Mouse (Mus musculus) midbrain, embryonic 14.5 days (tissue): ENCODE results near the gene Gm10718. TPM values are rescaled to one million over a fixed set of nuclear protein-coding genes. Genes with fewer than 3 reads are reported as not detected.
"Not testable (repeated sequence)": the region's sequence is repeated elsewhere in the genome, so short reads cannot be mapped to it uniquely, and the experiment has no call there.

Experiments used
- ATAC-seq: fragments of 200-750 bp; cut with Nextera tagmentation; 2 replicates; pipeline ENCODE4 v1.8.0; 2017; ENCODE audit warnings: moderate number of reproducible peaks, moderate library complexity; ENCODE audit not compliant: low FRiP score, low TSS enrichment
- DNase-seq: peaks from one replicate; pipeline ENCODE4 v3.0.0-alpha.2; 2015
- H3K27ac ChIP-seq: fragments of 300-500 bp; sonication (generic); replicated peaks from 2 replicates; pipeline ENCODE4 v1.5.1; 2014; ENCODE audit warnings: mild to moderate bottlenecking, low read depth, low read length, moderate library complexity
- H3K27me3 ChIP-seq: fragments of 300-500 bp; sonication (generic); 2 replicates; pipeline ENCODE4 v1.6.1; 2014; ENCODE audit warnings: low read length, control low read depth, mixed read lengths; ENCODE audit not compliant: control insufficient read depth, insufficient read depth
- H3K36me3 ChIP-seq: fragments of 300-500 bp; sonication (generic); 2 replicates; pipeline ENCODE4 v1.6.1; 2014; ENCODE audit warnings: low read length, control low read depth; ENCODE audit not compliant: control insufficient read depth, insufficient read depth
- H3K4me1 ChIP-seq: fragments of 300-500 bp; sonication (generic); 2 replicates; pipeline ENCODE4 v1.6.1; 2014; ENCODE audit warnings: mild to moderate bottlenecking, antibody characterized with exemption, low read length, control low read depth; ENCODE audit not compliant: control insufficient read depth, insufficient read depth
- H3K4me2 ChIP-seq: fragments of 300-500 bp; sonication (generic); 2 replicates; pipeline ENCODE4 v1.6.1; 2014; ENCODE audit warnings: mild to moderate bottlenecking, low read length, moderate library complexity
- H3K4me3 ChIP-seq: fragments of 300-500 bp; sonication (generic); replicated peaks from 2 replicates; pipeline ENCODE4 v1.5.1; 2014; ENCODE audit warnings: low read depth, low read length
- H3K9ac ChIP-seq: fragments of 300-500 bp; sonication (generic); replicated peaks from 2 replicates; pipeline ENCODE4 v1.6.1; 2014; ENCODE audit warnings: mild to moderate bottlenecking, low read length, moderate library complexity
- H3K9me3 ChIP-seq: fragments of 300-500 bp; sonication (generic); 2 replicates; pipeline ENCODE4 v1.6.1; 2016; ENCODE audit warnings: low read length, control low read depth, mixed read lengths; ENCODE audit not compliant: control insufficient read depth
- WGBS: fragments of 180-500 bp; shearing (Covaris S2); extraction: QIAGEN DNeasy Blood & Tissue Kit; methylation state at CpG from one replicate; pipeline ENCODE4 v1.1.7; 2014; 5-methylcytosine and 5-hydroxymethylcytosine counted together
- polyA plus RNA-seq: library from polyadenylated mRNA; unstranded; fragments of >200 nt; fragmentation: Nextera tagmentation; extraction: Ambion mirVana; gene quantifications from 2 replicates; pipeline ENCODE4 v1.2.1, GENCODE M21; 2014

Gene Gm10718
- polyA plus RNA-seq, 1 experiment from 2014 or later = 1.8 TPM

DNA sequence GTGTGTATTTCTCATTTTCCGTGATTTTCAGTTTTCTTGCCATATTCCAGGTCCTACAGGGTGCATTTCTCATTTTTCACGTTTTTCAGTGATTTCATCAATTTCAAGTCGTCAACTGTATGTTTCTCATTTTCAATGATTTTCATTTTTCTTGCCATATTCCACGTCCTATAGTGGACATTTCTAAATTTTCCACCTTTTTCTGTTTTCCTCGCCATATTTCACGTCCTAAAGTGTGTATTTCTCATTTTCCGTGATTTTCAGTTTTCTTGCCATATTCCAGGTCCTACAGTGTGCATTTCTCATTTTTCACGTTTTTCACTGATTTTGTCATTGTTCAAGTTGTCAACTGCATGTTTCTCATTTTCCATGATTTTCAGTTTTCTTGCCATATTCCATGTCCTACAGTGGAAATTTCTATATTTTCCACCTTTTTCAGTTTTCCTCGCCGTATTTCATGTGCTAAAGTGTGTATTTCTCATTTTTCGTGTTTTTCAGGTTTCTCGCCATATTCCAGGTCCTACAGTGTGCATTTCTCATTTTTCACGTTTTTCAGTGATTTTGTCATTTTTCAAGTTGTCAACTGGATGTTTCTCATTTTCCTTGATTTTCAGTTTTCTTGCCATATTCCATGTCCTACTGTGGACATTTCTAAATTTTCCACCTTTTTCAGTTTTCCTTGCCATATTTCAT is 885 bp upstream of the Gm10718 start:
- H3K9me3 ChIP-seq, H3K4me1 ChIP-seq, H3K27me3 ChIP-seq, H3K36me3 ChIP-seq, H3K9ac ChIP-seq, ATAC-seq, H3K4me3 ChIP-seq, H3K27ac ChIP-seq, H3K4me2 ChIP-seq: not testable (repeated sequence)
- 68% methylated on average over 9 of the region's 13 CpGs for WGBS
- peak; percentile 0 for DNase-seq

DNA sequence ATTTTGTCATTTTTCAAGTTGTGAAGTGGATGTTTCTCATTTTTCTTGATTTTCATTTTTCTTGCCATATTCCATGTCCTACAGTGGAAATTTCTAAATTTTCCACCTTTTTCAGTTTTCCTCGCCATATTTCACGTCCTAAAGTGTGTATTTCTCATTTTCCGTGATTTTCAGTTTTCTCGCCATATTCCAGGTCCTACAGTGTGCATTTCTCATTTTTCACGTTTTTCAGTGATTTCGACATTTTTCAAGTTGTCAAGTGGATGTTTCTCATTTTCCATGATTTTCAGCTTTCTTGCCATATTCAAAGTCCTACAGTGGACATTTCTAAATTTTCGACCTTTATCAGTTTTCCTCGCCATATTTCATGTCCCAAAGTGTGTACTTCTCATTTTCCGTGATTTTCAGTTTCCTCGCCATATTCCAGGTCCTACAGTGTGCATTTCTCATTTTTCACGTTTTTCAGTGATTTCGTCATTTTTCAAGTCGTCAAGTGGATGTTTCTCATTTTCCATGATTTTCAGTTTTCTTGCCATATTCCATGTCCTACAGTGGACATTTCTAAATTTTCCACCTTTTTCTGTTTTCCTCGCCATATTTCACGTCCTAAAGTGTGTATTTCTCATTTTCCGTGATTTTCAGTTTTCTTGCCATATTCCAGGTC is 770 bp downstream of the Gm10718 start:
- not testable (repeated sequence) for H3K36me3 ChIP-seq, H3K4me3 ChIP-seq, ATAC-seq, H3K4me1 ChIP-seq, DNase-seq, H3K9me3 ChIP-seq, H3K4me2 ChIP-seq, H3K27ac ChIP-seq, H3K9ac ChIP-seq, H3K27me3 ChIP-seq
- WGBS = 70% methylated on average over 16 of the region's 16 CpGs

DNA sequence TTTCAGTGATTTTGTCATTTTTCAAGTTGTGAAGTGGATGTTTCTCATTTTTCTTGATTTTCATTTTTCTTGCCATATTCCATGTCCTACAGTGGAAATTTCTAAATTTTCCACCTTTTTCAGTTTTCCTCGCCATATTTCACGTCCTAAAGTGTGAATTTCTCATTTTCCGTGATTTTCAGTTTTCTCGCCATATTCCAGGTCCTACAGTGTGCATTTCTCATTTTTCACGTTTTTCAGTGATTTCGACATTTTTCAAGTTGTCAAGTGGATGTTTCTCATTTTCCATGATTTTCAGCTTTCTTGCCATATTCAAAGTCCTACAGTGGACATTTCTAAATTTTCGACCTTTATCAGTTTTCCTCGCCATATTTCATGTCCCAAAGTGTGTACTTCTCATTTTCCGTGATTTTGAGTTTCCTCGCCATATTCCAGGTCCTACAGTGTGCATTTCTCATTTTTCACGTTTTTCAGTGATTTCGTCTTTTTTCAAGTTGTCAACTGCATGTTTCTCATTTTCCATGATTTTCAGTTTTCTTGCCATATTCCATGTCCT is 1.6 kb downstream of the Gm10718 start, which contains the start of gene Gm10717:
Gene Gm10717, plus strand, starts transcription at position 506 of the 556 bp plus-strand sequence.
- not testable (repeated sequence) for H3K9me3 ChIP-seq, H3K27ac ChIP-seq, H3K36me3 ChIP-seq, DNase-seq, H3K4me3 ChIP-seq, H3K4me1 ChIP-seq, ATAC-seq, H3K27me3 ChIP-seq, H3K4me2 ChIP-seq, H3K9ac ChIP-seq
- WGBS = 78% methylated on average over 12 of the region's 12 CpGs

DNA sequence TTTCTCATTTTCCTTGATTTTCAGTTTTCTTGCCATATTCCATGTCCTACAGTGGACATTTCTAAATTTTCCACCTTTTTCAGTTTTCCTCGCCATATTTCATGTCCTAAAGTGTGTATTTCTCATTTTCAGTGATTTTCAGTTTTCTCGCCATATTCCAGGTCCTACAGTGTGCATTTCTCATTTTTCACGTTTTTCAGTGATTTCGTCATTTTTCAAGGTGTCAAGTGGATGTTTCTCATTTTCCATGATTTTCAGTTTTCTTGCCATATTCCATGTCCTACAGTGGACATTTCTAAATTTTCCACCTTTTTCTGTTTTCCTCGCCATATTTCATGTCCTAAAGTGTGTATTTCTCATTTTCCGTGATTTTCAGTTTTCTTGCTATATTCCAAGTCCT is 2.3 kb downstream of the Gm10718 start:
- not testable (repeated sequence) for H3K27me3 ChIP-seq, H3K4me2 ChIP-seq, H3K4me3 ChIP-seq, H3K9ac ChIP-seq, H3K27ac ChIP-seq, H3K4me1 ChIP-seq, DNase-seq, H3K36me3 ChIP-seq, H3K9me3 ChIP-seq, ATAC-seq
- whole genome bisulfite sequencing = 65% methylated on average over 4 of the region's 6 CpGs

DNA sequence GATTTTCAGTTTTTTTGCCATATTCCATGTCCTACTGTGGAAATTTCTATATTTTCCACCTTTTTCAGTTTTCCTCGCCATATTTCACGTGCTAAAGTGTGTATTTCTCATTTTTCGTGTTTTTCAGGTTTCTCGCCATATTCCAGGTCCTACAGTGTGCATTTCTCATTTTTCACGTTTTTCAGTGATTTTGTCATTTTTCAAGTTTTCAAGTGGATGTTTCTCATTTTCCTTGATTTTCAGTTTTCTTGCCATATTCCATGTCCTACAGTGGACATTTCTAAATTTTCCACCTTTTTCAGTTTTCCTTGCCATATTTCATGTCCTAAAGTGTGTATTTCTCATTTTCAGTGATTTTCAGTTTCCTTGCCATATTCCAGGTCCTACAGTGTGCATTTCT is 2.8 kb downstream of the Gm10718 start:
- not testable (repeated sequence) for H3K4me1 ChIP-seq, H3K36me3 ChIP-seq, DNase-seq, ATAC-seq, H3K27me3 ChIP-seq, H3K4me3 ChIP-seq, H3K9me3 ChIP-seq, H3K9ac ChIP-seq, H3K4me2 ChIP-seq, H3K27ac ChIP-seq
- 74% methylated on average over 5 of the region's 5 CpGs for WGBS

DNA sequence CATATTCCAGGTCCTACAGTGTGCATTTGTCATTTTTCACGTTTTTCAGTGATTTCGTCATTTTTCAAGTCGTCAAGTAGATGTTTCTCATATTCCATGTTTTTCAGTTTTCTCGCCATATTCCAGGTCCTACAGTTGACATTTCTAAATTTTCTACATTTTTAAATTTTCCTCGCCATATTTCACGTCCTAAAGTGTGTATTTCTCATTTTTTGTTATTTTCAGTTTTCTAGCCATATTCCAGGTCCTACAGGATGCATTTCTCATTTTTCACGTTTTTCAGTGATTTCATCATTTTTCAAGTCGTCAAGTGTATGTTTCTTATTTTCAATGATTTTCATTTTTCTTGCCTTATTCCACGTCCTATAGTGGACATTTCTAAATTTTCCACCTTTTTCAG is 3.4 kb downstream of the Gm10718 start:
- not testable (repeated sequence) for H3K36me3 ChIP-seq, H3K4me1 ChIP-seq, H3K27me3 ChIP-seq, H3K4me3 ChIP-seq, DNase-seq, H3K9ac ChIP-seq, H3K27ac ChIP-seq, H3K4me2 ChIP-seq, ATAC-seq, H3K9me3 ChIP-seq
- 68% methylated on average over 9 of the region's 9 CpGs for WGBS

DNA sequence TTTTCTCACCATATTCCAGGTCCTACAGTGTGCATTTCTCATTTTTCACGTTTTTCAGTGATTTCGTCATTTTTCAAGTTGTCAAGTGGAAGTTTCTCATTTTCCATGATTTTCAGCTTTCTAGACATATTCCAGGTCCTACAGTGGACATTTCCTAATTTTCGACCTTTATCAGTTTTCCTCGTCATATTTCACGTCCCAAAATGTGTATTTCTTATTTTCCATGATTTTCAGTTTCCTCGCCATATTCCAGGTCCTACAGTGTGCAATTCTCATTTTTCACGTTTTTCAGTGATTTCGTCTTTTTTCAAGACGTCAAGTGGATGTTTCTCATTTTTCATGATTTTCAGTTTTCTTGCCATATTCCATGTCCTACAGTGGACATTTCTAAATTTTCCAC is 3.9 kb downstream of the Gm10718 start:
- not testable (repeated sequence) for ATAC-seq, H3K4me2 ChIP-seq, H3K27me3 ChIP-seq, H3K36me3 ChIP-seq, H3K9ac ChIP-seq, H3K4me1 ChIP-seq, H3K9me3 ChIP-seq, H3K4me3 ChIP-seq, H3K27ac ChIP-seq
- DNase-seq = peak; percentile 35
- 76% methylated on average over 9 of the region's 9 CpGs for WGBS

DNA sequence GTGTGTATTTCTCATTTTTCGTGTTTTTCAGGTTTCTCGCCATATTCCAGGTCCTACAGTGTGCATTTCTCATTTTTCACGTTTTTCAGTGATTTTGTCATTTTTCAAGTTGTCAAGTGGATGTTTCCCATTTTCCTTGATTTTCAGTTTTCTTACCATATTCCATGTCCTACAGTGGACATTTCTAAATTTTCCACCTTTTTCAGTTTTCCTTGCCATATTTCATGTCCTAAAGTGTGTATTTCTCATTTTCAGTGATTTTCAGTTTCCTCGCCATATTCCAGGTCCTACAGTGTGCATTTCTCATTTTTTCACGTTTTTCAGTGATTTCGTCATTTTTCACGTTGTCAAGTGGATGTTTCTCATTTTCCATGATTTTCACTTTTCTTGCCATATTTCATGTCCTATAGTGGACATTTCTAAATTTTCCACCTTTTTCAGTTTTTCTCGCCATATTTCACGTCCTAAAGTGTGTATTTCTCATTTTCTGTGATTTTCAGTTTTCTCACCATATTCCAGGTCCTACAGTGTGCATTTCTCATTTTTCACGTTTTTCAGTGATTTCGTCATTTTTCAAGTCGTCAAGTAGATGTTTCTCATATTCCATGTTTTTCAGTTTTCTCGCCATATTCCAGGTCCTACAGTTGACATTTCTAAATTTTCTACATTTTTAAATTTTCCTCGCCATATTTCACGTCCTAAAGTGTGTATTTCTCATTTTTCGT is 6.1 kb downstream of the Gm10718 start:
- DNase-seq, H3K4me3 ChIP-seq, H3K4me1 ChIP-seq, H3K36me3 ChIP-seq, H3K9me3 ChIP-seq, H3K27me3 ChIP-seq, H3K27ac ChIP-seq, ATAC-seq, H3K4me2 ChIP-seq, H3K9ac ChIP-seq: not testable (repeated sequence)
- WGBS = 67% methylated on average over 12 of the region's 16 CpGs
